Mouse (Mus musculus): ENCODE results near the gene Scamp1.

- TF ChIP-seq CTCF (IDR thresholded peaks at IDR 0.05; ENCODE audit: low read depth) (no peak), EP300 (IDR thresholded peaks at IDR 0.05; ENCODE audit: low read depth) (no peak)
Observed at GRCm38 (mm10) chr13:94153658-94154057, 132.0 kb downstream of the Scamp1 start.
